Mouse (Mus musculus) MEL (cell line): ENCODE data around the gene Rac2.

Experiments
- CHD2 ChIP-seq: IDR thresholded peaks from 2 replicates; pipeline ENCODE4 v1.6.1; 2011; ENCODE audit warnings: low read length, improper control_type of control experiment
- CTCF ChIP-seq, 3 experiments: IDR thresholded peaks in 2 of 3; conservative IDR thresholded peaks in 1 of 3; 2 replicates each; pipeline ENCODE4 v1.5.1; 2011 to 2012; ENCODE audit warnings: low read length in 3 of 3, low read depth in 2 of 3, mild to moderate bottlenecking in 2 of 3, improper control_type of control experiment in 1 of 3, inconsistent platforms in 1 of 3, mixed read lengths in 1 of 3, moderate library complexity in 1 of 3; ENCODE audit not compliant: control insufficient read depth in 1 of 3, insufficient read depth in 1 of 3, poor library complexity in 1 of 3, severe bottlenecking in 1 of 3
- ETS1 ChIP-seq: IDR thresholded peaks from 2 replicates; pipeline ENCODE4 v1.6.1; 2012; ENCODE audit warnings: low read depth, mild to moderate bottlenecking, inconsistent platforms, low read length, improper control_type of control experiment, moderate library complexity
- HCFC1 ChIP-seq: IDR thresholded peaks from 2 replicates; pipeline ENCODE4 v1.6.1; 2012; ENCODE audit warnings: low read depth, mild to moderate bottlenecking, inconsistent platforms, low read length, improper control_type of control experiment, moderate library complexity
- MAX ChIP-seq: IDR thresholded peaks from 2 replicates; pipeline ENCODE4 v1.6.1; 2011; ENCODE audit warnings: low read length, improper control_type of control experiment
- MEF2A ChIP-seq: IDR thresholded peaks from 2 replicates; pipeline ENCODE4 v1.6.1; 2014; ENCODE audit warnings: low read depth, mild to moderate bottlenecking, inconsistent platforms, low read length, improper control_type of control experiment; ENCODE audit not compliant: poor library complexity, insufficient replicate concordance, severe bottlenecking; ENCODE audit errors: extremely low read depth
- SMC3 ChIP-seq: IDR thresholded peaks from 2 replicates; pipeline ENCODE4 v1.6.1; 2011; ENCODE audit warnings: low read depth, low read length, improper control_type of control experiment
- USF1 ChIP-seq: IDR thresholded peaks from 2 replicates; pipeline ENCODE4 v1.6.1; 2014; ENCODE audit warnings: low read depth, mild to moderate bottlenecking, inconsistent platforms, low read length, improper control_type of control experiment, moderate library complexity
- ZNF384 ChIP-seq: IDR thresholded peaks from 2 replicates; pipeline ENCODE4 v1.6.1; 2012; ENCODE audit warnings: low read depth, mild to moderate bottlenecking, inconsistent platforms, low read length, improper control_type of control experiment

GRCm38 (mm10) chr15:78559141-78559979 is 13.2 kb downstream of the Rac2 start:
- TF ChIP-seq CTCF (IDR thresholded peaks at IDR 0.05 in 2 of 3, conservative IDR thresholded peaks at IDR 0.05 in 1 of 3; ENCODE audit: control insufficient read depth in 1 of 3, insufficient read depth in 1 of 3, low read depth in 2 of 3, low read length in 3 of 3, poor library complexity in 1 of 3, severe bottlenecking in 1 of 3) = no peak
- TF ChIP-seq MAX = no peak
- no peak for TF ChIP-seq SMC3
- TF ChIP-seq HCFC1 = no peak
- no peak for TF ChIP-seq ZNF384
- no peak for TF ChIP-seq CHD2
- no peak for TF ChIP-seq USF1
- no peak for TF ChIP-seq ETS1
- TF ChIP-seq MEF2A = no peak
